25 mouse cellular contexts compared by ENCODE assay signal in genomic region chr2:152481726-152482125, GRCm38 (mm10). TPM values are rescaled to one million over a fixed set of nuclear protein-coding genes. Genes with fewer than 3 reads are reported as not detected.
DNase-seq lines count a peak whose midpoint lies in the region; ATAC-seq and TF ChIP-seq lines count a peak whose summit lies in the region.
"Had no signal": no experiment of that assay in that cellular context is flagged by ENCODE, and none has a peak within 500 bp of the region (broad histone marks: within the 10 kb centered on the region; RNA-seq: fewer than 3 reads in every experiment).

No protein-coding gene starts in this region.

- no peaks in the 10 kb centered on the region for H3K36me3 ChIP-seq in lung, postnatal 0 days (ENCODE audit: insufficient read depth, low read length)
- H3K36me3 ChIP-seq: embryonic facial prominence, embryonic 10.5 days; embryonic facial prominence, embryonic 12.5 days; forebrain, embryonic 15.5 days; G1E had no signal

- no peak overlapping the region for H3K9ac ChIP-seq in lung, postnatal 0 days (replicated peaks; ENCODE audit: low read depth)
- H3K9ac ChIP-seq: embryonic facial prominence, embryonic 12.5 days; forebrain, embryonic 13.5 days; forebrain, embryonic 15.5 days had no signal

- no peaks in the 10 kb centered on the region for H3K9me3 ChIP-seq in lung, postnatal 0 days (ENCODE audit: low read length)
- H3K9me3 ChIP-seq: embryonic facial prominence, embryonic 10.5 days; embryonic facial prominence, embryonic 12.5 days; forebrain, embryonic 13.5 days; forebrain, embryonic 15.5 days; G1E had no signal

- H3K4me1 ChIP-seq in lung, postnatal 0 days (ENCODE audit: insufficient read depth, low read depth, low read length): no peaks in the 10 kb centered on the region
- H3K4me1 ChIP-seq: embryonic facial prominence, embryonic 10.5 days; embryonic facial prominence, embryonic 12.5 days; forebrain, embryonic 13.5 days; forebrain, embryonic 15.5 days had no signal

- WGBS in lung, postnatal 0 days: 62% methylated on average over 7 of the region's 7 CpGs

- peak; percentile 36; the same call in 1 of the 2 replicates for TF ChIP-seq EP300 in lung, postnatal 0 days (IDR thresholded peaks at IDR 0.05)

- H3K27ac ChIP-seq in lung, postnatal 0 days (ENCODE audit: low read length): no peak overlapping the region
- H3K27ac ChIP-seq: embryonic facial prominence, embryonic 10.5 days; embryonic facial prominence, embryonic 12.5 days; forebrain, embryonic 13.5 days; forebrain, embryonic 15.5 days had no signal

- no peaks in the 10 kb centered on the region for H3K27me3 ChIP-seq in lung, postnatal 0 days (replicated peaks; ENCODE audit: insufficient read depth, low read length)
- H3K27me3 ChIP-seq: embryonic facial prominence, embryonic 12.5 days; forebrain, embryonic 13.5 days; forebrain, embryonic 15.5 days; Patski had no signal

- no peak overlapping the region for H3K4me3 ChIP-seq in lung, postnatal 0 days (ENCODE audit: low read depth, low read length)
- H3K4me3 ChIP-seq: embryonic facial prominence, embryonic 10.5 days; embryonic facial prominence, embryonic 12.5 days; forebrain, embryonic 13.5 days; forebrain, embryonic 15.5 days had no signal

- DNase-seq in lung, postnatal 0 days (ENCODE audit: low spot score): peak; percentile 84
- no peak for DNase-seq in lung, postnatal 14 days
- peak; percentile 10 for DNase-seq in lung, postnatal 25 days (ENCODE audit: low spot score)
- peak; percentile 8 to 28 for DNase-seq in lung, postnatal 4 days
- DNase-seq in frontal cortex, adult 2 months (ENCODE audit: extremely low spot score in 1 of 2, low spot score in 1 of 2): no peak
- DNase-seq: adrenal gland, adult 8-10 months; adrenal gland, postnatal 14 days; adrenal gland, postnatal 36 days; B cell, adult 2 months; cerebellum, adult 11-12 months; cerebellum, adult 2 months; cerebellum, adult 9-10 months; cerebellum, postnatal 10 days; cerebellum, postnatal 25 days had no signal

- TF ChIP-seq CTCF in lung, postnatal 0 days (IDR thresholded peaks at IDR 0.05): no peak

- H3K4me2 ChIP-seq in lung, postnatal 0 days (replicated peaks; ENCODE audit: low read depth, low read length): no peak overlapping the region
- H3K4me2 ChIP-seq: embryonic facial prominence, embryonic 12.5 days; forebrain, embryonic 13.5 days; forebrain, embryonic 15.5 days had no signal

- ATAC-seq in lung, postnatal 0 days: peak; percentile 90
- ATAC-seq: activated CD4-positive, CD25-positive, alpha-beta regulatory T cell, adult 4 months; CD4-positive, CD25-positive, alpha-beta regulatory T cell, adult 4 months; forebrain, embryonic 13.5 days; forebrain, embryonic 15.5 days; Patski had no signal

RNA-seq across cellular contexts. Expression of gene Defb20, which starts 4.9 kb away (rescaled TPM):
- polyA plus RNA-seq in lung, postnatal 0 days (2015; fragmentation: Nextera tagmentation; extraction: Ambion mirVana): not detected in 2 replicates
- polyA plus RNA-seq in frontal cortex, adult 2 months (2012; rRNA removed): 0.20 TPM in 1 of 2 replicates, not detected in the other
- polyA plus RNA-seq: activated CD4-positive, CD25-positive, alpha-beta regulatory T cell, adult 4 months; CD4-positive, CD25-positive, alpha-beta regulatory T cell, adult 4 months; embryonic facial prominence, embryonic 10.5 days; embryonic facial prominence, embryonic 12.5 days; embryonic facial prominence, embryonic 14.5 days; forebrain, embryonic 11.5 days; forebrain, embryonic 13.5 days; forebrain, embryonic 15.5 days; G1E; Patski had no signal

RNA-seq across cellular contexts. Expression of gene Defb22, which starts 8.2 kb away (rescaled TPM):
- not detected in 2 replicates for polyA plus RNA-seq in lung, postnatal 0 days (2015; fragmentation: Nextera tagmentation; extraction: Ambion mirVana)
- not detected in 2 replicates for polyA plus RNA-seq in frontal cortex, adult 2 months (2012; rRNA removed)
- polyA plus RNA-seq: activated CD4-positive, CD25-positive, alpha-beta regulatory T cell, adult 4 months; CD4-positive, CD25-positive, alpha-beta regulatory T cell, adult 4 months; cerebellum, adult 2 months; cortical plate, adult 2 months; embryonic facial prominence, embryonic 10.5 days; embryonic facial prominence, embryonic 12.5 days; embryonic facial prominence, embryonic 14.5 days; forebrain, embryonic 11.5 days; forebrain, embryonic 13.5 days; forebrain, embryonic 15.5 days; G1E; Patski had no signal

RNA-seq across cellular contexts. Expression of gene Defb23, which starts 17.3 kb away (rescaled TPM):
- not detected in 2 replicates for polyA plus RNA-seq in lung, postnatal 0 days (2015; fragmentation: Nextera tagmentation; extraction: Ambion mirVana)
- not detected in 2 replicates for polyA plus RNA-seq in frontal cortex, adult 2 months (2012; rRNA removed)
- polyA plus RNA-seq: activated CD4-positive, CD25-positive, alpha-beta regulatory T cell, adult 4 months; CD4-positive, CD25-positive, alpha-beta regulatory T cell, adult 4 months; cerebellum, adult 2 months; cortical plate, adult 2 months; embryonic facial prominence, embryonic 10.5 days; embryonic facial prominence, embryonic 12.5 days; embryonic facial prominence, embryonic 14.5 days; forebrain, embryonic 11.5 days; forebrain, embryonic 13.5 days; forebrain, embryonic 15.5 days; G1E; Patski had no signal

RNA-seq across cellular contexts. Expression of gene Defb26, which starts 29.8 kb away (rescaled TPM):
- not detected in 2 replicates for polyA plus RNA-seq in lung, postnatal 0 days (2015; fragmentation: Nextera tagmentation; extraction: Ambion mirVana)
- polyA plus RNA-seq in frontal cortex, adult 2 months (2012; rRNA removed): not detected in 2 replicates
- polyA plus RNA-seq: activated CD4-positive, CD25-positive, alpha-beta regulatory T cell, adult 4 months; CD4-positive, CD25-positive, alpha-beta regulatory T cell, adult 4 months; cerebellum, adult 2 months; cortical plate, adult 2 months; embryonic facial prominence, embryonic 10.5 days; embryonic facial prominence, embryonic 12.5 days; embryonic facial prominence, embryonic 14.5 days; forebrain, embryonic 11.5 days; forebrain, embryonic 13.5 days; forebrain, embryonic 15.5 days; G1E; Patski had no signal

RNA-seq across cellular contexts. Expression of gene Defb28, which starts 36.3 kb away (rescaled TPM):
- not detected in 2 replicates for polyA plus RNA-seq in lung, postnatal 0 days (2015; fragmentation: Nextera tagmentation; extraction: Ambion mirVana)
- polyA plus RNA-seq in frontal cortex, adult 2 months (2012; rRNA removed): not detected in 2 replicates
- polyA plus RNA-seq: activated CD4-positive, CD25-positive, alpha-beta regulatory T cell, adult 4 months; CD4-positive, CD25-positive, alpha-beta regulatory T cell, adult 4 months; cerebellum, adult 2 months; cortical plate, adult 2 months; embryonic facial prominence, embryonic 10.5 days; embryonic facial prominence, embryonic 12.5 days; embryonic facial prominence, embryonic 14.5 days; forebrain, embryonic 11.5 days; forebrain, embryonic 13.5 days; forebrain, embryonic 15.5 days; G1E had no signal

Comparison
In these comparisons a context has a peak if more than half of its experiments do, and no peak if none do; other contexts are left out.
1. DNase-seq: peak in lung, postnatal 0 days (single experiment), lung, postnatal 25 days (single experiment) and lung, postnatal 4 days (2 of 2); none in lung, postnatal 14 days (single experiment) and frontal cortex, adult 2 months (0 of 2).